Mouse (Mus musculus) urinary bladder, postnatal 36 days (tissue): ENCODE measurements around the gene Ndel1.

Experiments
- DNase-seq, 2 experiments: peaks; one replicate each; pipeline ENCODE4 v3.0.0; 2022; ENCODE audit warnings: low spot score in 2 of 2, mixed read lengths in 1 of 2

The Ndel1 gene

DNA sequence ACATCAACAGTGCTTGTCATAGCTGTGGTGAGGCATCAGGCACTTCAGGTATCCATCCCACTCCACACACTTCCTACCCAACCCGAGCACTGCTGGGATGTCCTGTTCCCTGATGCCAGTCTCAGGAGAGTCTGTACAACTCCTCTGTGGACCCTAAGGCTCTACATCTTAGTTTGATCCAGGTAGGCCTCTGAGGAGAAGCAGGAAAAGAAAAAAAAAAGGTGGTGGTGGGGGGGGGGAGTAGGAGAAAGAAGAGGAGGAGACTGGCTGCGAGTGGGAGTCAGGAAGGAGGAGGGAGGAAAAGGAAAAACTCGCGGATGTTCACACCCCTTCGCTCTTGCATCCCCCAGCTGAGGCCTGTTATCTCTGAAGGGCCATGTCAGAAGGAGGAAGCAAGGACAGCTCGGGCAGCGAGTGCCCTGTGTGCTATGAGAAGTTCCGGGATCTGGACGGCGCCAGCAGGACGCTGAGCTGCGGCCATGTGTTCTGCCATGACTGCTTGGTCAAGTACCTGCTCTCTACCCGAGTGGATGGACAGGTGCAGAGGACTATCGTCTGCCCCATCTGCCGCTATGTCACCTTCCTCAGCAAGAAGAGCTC is 20.7 kb upstream of the Ndel1 start:
- DNase-seq: no peak

DNA sequence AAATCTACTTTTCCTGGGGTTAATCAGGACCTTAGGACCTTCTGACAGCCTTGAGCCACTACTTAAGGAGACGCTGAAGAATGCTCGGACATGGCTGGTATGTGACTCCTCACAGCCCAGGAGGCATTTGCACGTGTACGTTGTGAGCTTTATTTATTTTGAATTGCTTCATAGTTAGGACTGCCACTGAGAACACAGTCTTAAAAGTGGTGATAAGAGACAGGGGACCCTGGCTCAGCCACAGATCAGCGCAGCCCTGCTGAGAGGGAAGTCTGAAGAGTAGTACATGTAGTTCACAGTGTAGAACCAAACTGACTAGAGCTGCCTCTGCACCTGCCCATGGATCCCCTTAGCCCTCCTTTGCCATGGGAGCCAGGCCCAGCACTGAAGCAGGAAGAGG is 20.2 kb upstream of the Ndel1 start:
- no peak for DNase-seq

DNA sequence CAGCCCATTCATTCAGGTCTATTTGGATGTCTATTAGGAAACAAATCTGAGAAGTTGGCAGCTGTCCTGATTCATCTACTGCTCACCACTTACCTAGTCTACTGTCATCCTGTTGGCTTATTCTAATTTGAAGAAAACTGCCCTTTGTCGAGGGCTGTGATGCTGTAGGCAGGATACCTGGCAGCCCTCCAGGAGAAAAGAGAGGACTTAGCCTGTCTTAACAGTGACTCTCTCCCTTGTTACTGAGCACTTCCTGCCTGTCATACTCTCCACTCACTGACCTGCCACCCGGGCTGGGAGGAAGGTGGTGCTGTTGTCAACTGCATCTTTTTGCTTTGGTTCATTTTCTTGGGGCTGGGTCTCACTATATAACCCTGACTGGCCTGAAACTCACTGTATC is 19.0 kb upstream of the Ndel1 start:
- DNase-seq: no peak

DNA sequence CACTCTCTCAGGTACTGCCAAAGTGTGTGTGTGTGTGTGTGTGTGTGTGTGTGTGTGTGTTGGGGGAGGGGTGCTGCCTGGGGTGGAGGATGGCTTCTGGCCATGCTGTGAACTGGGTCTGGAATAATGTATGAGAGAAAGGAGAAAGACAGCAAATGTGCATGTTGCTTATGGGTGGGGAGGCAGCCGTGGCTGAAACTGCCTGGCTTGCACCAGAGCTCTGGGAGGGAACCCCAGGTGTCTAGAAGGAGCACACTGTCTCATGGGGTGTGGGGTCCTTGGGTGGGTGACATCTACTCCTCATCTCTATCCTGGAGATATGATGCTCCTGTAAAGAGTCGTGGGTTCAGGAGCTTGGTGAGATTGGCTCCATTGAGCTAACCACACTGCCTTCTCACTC is 17.0 kb upstream of the Ndel1 start:
- no peak for DNase-seq

- DNase-seq: no peak
These were observed 16.6 kb upstream of the Ndel1 start, which contains the start of gene Rnf222 for GRCm38 (mm10) chr11:68888253-68888652. Gene Rnf222 (plus strand): TSS chr11:68888553.

DNA sequence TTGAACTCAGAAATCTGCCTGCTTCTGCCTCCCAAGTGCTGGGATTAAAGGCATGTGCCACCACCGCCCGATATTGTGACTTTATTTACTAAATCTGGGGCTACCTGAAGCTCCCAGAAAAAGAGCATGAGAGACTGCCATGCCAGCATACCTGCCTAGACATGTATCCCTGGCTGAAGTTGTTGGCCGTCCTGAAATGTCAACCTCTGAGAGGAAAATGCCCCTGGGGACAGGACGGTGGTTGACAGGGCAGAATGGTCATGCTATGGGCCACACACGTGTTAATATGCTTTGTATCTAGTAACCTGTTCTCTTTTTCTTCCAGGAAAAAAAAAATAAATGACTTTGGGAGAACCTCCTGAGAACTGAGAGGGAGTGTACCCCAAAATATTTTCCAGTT is 14.4 kb upstream of the Ndel1 start:
- no peak for DNase-seq

DNA sequence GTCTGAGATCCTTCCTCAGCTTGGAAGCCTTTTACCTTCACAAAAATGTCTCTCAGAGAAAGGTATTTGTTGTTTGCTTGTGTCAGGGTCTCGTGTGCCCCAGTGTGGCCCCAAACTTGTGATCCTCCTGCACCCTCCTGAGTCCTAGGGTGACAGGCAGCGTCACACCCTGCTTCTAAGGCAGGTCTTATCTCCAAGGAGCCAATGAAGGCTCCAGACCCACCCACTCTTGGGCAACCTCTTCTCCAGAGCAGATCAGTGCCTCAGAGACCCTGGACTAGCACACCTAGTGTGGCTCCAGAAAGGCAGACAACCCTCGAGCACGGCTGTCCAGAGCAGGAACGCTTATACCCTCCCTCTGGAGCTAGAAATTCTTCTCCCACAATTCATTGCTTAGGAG is 12.7 kb upstream of the Ndel1 start:
- DNase-seq: no peak

DNA sequence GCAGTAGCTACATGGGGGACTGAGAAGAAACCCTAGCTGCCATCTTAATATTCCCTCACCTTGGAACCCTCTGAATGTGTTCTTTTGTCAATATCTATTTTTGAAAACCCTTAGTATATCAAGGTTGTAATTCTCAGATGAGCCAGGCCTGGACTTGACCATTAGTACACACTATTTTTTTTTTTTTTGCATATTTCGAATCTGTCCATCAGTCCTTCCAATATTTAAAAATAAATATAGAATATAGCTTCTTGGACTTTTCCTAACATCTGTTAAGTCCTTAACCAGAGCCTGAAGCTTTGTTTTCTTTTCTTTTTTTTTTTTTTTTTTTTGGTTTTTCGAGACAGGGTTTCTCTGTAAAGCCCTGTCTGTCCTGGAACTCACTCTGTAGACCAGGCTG is 12.2 kb upstream of the Ndel1 start:
- no peak for DNase-seq

DNA sequence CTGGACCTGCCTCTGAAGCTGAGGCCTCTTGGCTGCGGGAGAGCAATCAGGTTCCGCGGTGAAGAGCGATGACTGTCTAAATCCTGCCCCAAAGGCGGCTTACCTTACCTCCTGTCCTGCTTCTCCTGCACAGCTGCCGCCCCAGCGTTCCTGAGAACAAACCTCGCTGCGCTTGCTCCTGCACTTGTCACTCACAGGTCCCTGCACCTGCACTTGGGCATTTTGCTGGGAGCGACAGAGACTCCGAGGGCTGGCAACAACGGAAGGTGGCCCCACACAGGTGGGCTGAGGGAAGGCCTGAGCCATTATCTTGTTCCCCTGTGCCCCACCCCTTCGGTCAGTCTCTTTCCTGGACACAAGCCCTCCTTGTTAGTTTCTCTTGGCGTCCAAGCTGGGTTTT is 10.4 kb upstream of the Ndel1 start:
- no peak for DNase-seq

GRCm38 (mm10) chr11:68878811-68879210 is 7.2 kb upstream of the Ndel1 start:
- no peak for DNase-seq

DNA sequence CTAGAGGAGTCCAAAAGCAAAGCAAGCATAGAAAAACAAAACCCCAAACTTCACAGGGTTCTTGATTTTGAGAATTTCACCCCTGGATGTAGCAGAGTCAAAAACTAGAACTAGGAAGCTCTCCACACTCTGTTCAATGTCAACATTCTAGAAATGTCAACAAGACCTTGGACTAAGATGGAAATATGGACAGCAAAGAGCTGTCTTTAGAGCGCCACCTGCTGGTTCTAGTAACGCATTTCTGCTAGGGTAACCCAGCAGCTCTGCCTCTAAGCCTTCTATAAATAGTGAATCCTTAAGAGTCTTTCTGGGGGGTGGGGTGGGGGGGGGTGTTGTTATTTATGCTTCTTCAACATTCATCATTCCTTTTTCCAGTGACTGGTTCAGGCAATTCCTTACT is 3.2 kb upstream of the Ndel1 start:
- DNase-seq: peak; percentile 32 to 58

- no peak for DNase-seq
These were observed 381 bp downstream of the Ndel1 start for GRCm38 (mm10) chr11:68871277-68871676.

DNA sequence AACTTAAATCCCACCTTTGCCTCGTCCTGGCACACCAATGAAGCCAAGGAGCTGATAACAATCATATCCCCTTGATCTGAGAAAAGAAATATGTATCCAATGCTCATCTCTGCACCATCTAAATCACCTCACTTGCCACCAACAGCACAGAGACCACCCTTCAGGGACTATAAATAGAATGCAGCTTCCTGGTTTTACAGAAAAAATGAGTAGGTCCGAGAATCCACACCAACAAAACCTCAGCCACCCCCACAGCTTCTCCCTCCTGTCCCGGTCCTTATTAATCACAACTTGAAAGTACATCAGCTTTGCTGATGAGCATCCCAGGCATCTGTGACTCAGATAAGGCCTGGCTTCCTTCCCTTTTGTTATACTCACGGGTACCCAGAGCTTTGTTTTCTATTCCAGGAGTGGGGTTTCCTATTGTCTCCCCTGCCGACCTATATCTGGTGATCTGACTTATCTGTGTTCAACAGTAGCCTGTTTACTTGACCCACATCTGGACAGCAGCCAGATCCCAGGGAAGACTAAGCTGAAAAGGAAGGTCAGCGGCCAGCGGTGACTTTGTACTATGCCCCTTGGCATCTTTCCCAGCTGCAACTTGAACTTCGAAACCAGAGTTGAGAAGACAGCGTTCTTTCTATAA is 7.0 kb downstream of the Ndel1 start:
- peak in 1 of 2 experiments; percentile 78 for DNase-seq

GRCm38 (mm10) chr11:68863631-68864091 is 8.0 kb downstream of the Ndel1 start:
- DNase-seq: no peak

DNA sequence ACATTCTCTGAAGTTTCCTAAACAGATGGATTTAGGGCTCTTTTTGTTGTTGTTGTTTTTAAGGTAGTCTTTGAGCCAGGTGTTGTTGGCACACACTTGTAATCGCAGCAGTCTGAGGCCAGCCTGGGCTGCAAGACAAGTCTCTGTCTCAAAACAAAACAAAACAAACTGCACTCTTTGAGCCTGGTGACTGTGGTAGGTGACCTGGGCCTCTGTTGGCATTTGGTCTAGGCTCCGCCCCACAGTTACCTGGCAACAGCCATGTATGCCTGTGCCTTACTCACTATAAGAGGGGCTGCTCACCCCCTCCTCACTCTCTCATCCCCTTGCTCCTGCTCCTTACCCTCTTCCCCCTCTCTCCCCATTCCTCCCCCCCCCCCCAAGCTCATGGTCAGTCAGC is 9.4 kb downstream of the Ndel1 start:
- no peak for DNase-seq

- DNase-seq: no peak
These were observed 11.6 kb downstream of the Ndel1 start for GRCm38 (mm10) chr11:68859943-68860593.

DNA sequence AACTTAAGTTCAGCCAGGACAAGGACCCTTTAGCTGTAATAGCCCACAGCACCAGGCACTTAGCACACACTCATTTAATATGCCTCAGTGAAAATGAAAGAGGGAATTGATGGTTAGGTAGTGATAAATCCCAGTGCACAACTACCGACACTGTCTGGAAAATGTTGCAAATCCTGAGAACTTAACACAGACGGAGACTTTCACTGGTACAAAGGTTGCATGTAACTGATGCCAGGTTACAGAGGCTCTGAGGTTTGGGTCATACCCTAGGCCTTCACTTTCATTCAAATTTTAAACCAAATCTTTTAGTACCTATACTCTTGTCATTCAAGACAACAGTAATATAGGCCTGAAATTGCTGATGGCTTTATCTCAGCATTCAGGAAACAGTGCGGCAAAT is 14.3 kb downstream of the Ndel1 start:
- DNase-seq: no peak

DNA sequence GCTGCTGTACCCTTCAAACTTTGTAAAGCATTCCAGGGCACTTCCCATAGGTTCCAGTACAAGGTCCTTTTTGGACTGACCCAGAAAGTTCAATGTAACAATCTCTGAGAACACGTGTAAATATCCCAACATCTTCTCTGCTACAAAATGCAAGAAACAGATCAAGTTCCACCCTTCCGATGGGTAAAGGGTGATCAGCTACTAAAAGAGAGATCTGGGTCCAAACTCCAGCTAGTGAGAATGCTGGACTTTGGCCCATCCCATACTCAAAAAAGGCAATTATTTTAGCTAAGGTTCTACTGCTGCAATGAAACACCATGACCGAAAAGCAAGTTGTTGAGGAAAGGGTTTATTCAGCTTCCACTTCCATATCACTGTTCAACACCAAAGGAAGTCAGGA is 17.0 kb downstream of the Ndel1 start:
- no peak for DNase-seq

GRCm38 (mm10) chr11:68853611-68854401 is 17.9 kb downstream of the Ndel1 start:
- DNase-seq: peak in 1 of 2 experiments; percentile 35

DNA sequence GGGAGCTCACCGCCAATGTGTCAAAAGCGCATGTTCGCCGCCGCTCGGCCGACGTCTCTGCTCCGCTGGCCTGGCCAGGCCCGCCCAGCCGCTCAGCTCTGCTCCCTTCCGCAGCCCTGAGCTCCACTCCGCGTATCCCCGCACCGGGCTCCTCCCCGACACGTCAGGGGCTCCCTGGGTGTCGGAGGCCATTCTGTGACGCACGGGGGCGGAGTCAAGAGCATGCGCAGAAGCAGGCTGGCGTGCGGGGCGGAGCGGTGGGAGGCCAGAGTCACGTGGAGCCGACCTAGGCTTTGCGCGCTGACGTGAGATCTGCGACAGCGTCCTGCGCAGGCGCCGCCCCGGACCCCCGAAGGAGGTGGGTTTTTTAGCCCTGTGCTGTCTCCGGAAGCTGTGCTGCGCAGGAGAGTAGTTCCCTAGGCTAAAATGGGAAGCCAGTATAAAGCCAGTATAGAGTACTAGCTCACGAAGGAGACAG is 18.7 kb downstream of the Ndel1 start:
- peak; percentile 99 to 100 for DNase-seq

- peak; percentile 69 to 81 for DNase-seq
These were observed 19.2 kb downstream of the Ndel1 start for GRCm38 (mm10) chr11:68852486-68852901.
